Mouse (Mus musculus) neural tube, embryonic 14.5 days (tissue): ENCODE measurements around the gene Slc22a12. TPM values are rescaled to one million over a fixed set of nuclear protein-coding genes. Genes with fewer than 3 reads are reported as not detected.

Experiments
- ATAC-seq: fragments of 200-750 bp; cut with Nextera tagmentation; 2 replicates; pipeline ENCODE4 v1.8.0; 2017; ENCODE audit warnings: low read depth, mild to moderate bottlenecking, moderate TSS enrichment, moderate library complexity
- H3K27ac ChIP-seq: fragments of 300-500 bp; sonication (generic); 2 replicates; pipeline ENCODE4 v1.5.1; 2014; ENCODE audit warnings: low read depth, mild to moderate bottlenecking, control low read depth, low read length, moderate library complexity, mixed read lengths
- H3K27me3 ChIP-seq: fragments of 300-500 bp; sonication (generic); 2 replicates; pipeline ENCODE4 v1.6.1; 2014; ENCODE audit warnings: low read length; ENCODE audit not compliant: control insufficient read depth, insufficient read depth
- H3K36me3 ChIP-seq: fragments of 300-500 bp; sonication (generic); 2 replicates; pipeline ENCODE4 v1.6.1; 2014; ENCODE audit warnings: low read length, mixed read lengths; ENCODE audit not compliant: control insufficient read depth, insufficient read depth
- H3K4me1 ChIP-seq: fragments of 300-500 bp; sonication (generic); 2 replicates; pipeline ENCODE4 v1.6.1; 2014; ENCODE audit warnings: low read length; ENCODE audit not compliant: control insufficient read depth, insufficient read depth
- H3K4me2 ChIP-seq: fragments of 300-500 bp; sonication (generic); 2 replicates; pipeline ENCODE4 v1.6.1; 2014; ENCODE audit warnings: mild to moderate bottlenecking, low read depth, low read length, control low read depth
- H3K4me3 ChIP-seq: fragments of 300-500 bp; sonication (generic); 2 replicates; pipeline ENCODE4 v1.5.1; 2014; ENCODE audit warnings: low read depth, low read length, control low read depth, mixed read lengths
- H3K9ac ChIP-seq: fragments of 300-500 bp; sonication (generic); replicated peaks from 2 replicates; pipeline ENCODE4 v1.6.1; 2014; ENCODE audit warnings: low read depth, mild to moderate bottlenecking, control low read depth, low read length, mixed read lengths
- H3K9me3 ChIP-seq: fragments of 300-500 bp; sonication (generic); 2 replicates; pipeline ENCODE4 v1.6.1; 2016; ENCODE audit warnings: low read length; ENCODE audit not compliant: control insufficient read depth
- WGBS: fragments of 180-500 bp; shearing (Covaris S2); extraction: QIAGEN DNeasy Blood & Tissue Kit; methylation state at CpG from one replicate; pipeline ENCODE4 v1.1.7; 2014; 5-methylcytosine and 5-hydroxymethylcytosine counted together
- polyA plus RNA-seq: library from polyadenylated mRNA; unstranded; fragments of >200 nt; fragmentation: Nextera tagmentation; extraction: Ambion mirVana; gene quantifications from 2 replicates; pipeline ENCODE4 v1.2.1, GENCODE M21; 2014

Gene Slc22a12
- polyA plus RNA-seq, 1 experiment from 2014 or later: 0.11 TPM

DNA sequence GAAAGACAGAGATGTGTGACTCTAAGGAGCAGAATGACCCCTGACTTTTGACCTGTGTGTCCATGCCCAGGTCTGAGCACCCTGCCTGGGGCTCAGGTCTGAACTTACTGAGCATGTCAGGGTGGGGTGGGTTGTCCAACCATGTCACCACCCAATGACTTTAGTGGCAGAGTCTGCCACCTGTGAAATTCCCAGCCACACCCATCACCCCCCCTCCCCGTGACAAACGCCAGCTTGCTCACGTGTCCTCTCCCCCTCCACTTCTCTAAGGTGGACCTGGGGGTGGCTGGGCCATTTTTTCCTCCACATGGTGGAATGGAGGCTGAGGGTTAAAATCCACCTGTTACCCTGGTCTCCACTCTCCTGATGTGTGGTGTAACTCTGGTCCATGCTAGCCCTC is 6.6 kb downstream of the Slc22a12 start:
- peaks cover 19% of the 10 kb centered on the region for H3K4me1 ChIP-seq
- H3K4me3 ChIP-seq: no peak overlapping the region
- H3K9me3 ChIP-seq: no peaks in the 10 kb centered on the region
- H3K36me3 ChIP-seq: no peaks in the 10 kb centered on the region
- WGBS: 83% methylated on average over 3 of the region's 3 CpGs
- no peak overlapping the region for H3K27ac ChIP-seq
- H3K9ac ChIP-seq: no peak overlapping the region
- H3K27me3 ChIP-seq: no peaks in the 10 kb centered on the region
- no peak overlapping the region for H3K4me2 ChIP-seq
- ATAC-seq: no peak

DNA sequence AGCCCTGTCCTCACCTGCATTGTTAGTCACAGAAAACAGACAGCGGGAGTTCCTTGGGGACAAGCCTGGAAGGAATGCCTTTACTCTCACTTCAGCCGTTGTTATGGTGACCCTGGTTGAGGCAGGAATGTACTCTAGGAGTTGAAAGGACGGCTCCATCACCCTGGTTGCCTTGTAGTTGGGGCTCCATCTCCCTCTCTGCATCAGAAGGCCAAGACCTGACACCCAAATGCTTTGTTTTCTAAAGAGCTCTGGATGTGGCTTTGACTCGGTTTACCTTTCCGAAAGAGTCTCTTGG is 8.8 kb downstream of the Slc22a12 start:
- H3K27me3 ChIP-seq: no peaks in the 10 kb centered on the region
- no peaks in the 10 kb centered on the region for H3K36me3 ChIP-seq
- no peak overlapping the region for H3K9ac ChIP-seq
- no peak for ATAC-seq
- H3K4me1 ChIP-seq: peaks cover 24% of the 10 kb centered on the region
- WGBS: 41% methylated on average over 5 of the region's 5 CpGs
- no peak overlapping the region for H3K4me3 ChIP-seq
- no peak overlapping the region for H3K27ac ChIP-seq
- H3K9me3 ChIP-seq: no peaks in the 10 kb centered on the region
- no peak overlapping the region for H3K4me2 ChIP-seq

DNA sequence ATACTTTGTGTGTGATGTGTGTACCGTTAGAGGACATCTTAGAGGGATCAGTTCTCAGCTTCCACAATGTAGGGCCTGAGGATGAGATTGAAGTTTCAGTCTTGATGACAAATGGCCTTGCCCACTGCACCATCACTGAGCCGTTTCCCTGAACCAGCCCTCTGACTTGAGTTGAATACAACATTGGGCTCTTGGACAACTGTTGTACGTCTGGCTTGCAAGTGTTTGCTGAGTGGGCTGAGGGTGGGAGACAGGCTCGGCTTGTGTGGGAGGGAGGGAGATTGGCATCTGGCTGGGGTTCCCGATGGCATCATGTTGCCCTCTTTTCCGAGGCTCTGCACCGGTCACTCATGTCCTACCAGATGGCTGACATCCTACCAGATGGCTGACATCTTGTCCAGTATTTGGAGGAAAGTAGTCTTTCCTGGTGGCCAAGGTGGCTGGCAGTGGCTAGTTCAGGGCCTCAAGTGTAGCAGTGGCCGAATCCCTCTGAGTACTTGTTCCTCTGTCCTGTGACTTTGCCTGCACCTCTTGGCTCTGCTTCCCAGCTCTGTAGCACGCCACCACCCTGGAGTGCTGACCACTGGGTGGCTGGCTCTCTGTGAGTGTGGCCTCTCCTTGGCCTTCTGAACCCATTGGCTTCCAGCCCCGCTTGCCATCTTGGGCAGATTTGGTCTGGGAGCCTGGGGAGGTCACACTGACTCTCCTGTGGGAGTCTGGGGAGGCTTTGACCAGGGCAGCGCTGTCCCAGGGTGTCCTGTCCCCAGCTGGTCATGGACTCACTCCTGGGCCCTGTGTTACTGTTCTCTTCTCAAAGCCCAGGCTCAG is 9.3 kb downstream of the Slc22a12 start:
- H3K4me2 ChIP-seq: no peak overlapping the region; the same call in 1 of the 2 replicates

DNA sequence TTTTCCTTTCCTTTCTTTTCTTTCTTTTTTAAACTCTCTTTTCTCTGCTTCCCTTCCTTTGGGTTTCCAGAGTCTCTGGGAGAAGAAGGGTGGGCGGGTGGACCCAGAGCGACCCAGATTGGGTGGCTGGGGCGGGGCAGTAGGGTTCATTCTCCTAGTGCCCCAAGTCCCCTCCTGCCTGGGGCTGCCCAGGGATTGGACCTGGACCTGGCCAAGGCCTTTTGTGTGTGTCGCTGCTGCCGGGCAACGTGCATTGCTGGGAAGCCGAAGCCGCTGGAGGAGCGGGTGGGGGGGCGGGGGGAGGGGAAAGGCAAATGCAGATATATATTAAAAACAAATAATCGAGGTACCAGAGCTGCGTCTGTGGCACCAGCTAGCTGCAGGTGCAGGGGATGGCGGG is 10.2 kb downstream of the Slc22a12 start:
- Histone ChIP-seq H3K9me3 (no peaks in the 10 kb centered on the region), H3K4me2 (peak overlapping the region; percentile 70), H3K4me3 (peak overlapping the region; percentile 37; the same call in 1 of the 2 replicates), H3K4me1 (peaks cover 27% of the 10 kb centered on the region), H3K27me3 (no peaks in the 10 kb centered on the region), H3K27ac (peak overlapping the region; percentile 83; the same call in 1 of the 2 replicates), H3K36me3 (no peaks in the 10 kb centered on the region), H3K9ac (peak overlapping the region; percentile 77)
- WGBS: 2% methylated on average over 13 of the region's 13 CpGs
- ATAC-seq: no peak

More for the DNA sequence above, 9.3 kb downstream of the Slc22a12 start:
- ATAC-seq: no peak
- Histone ChIP-seq H3K9ac (no peak overlapping the region), H3K4me1 (peaks cover 27% of the 10 kb centered on the region), H3K27ac (peak overlapping the region; percentile 6; the same call in 1 of the 2 replicates), H3K36me3 (no peaks in the 10 kb centered on the region), H3K9me3 (no peaks in the 10 kb centered on the region), H3K4me3 (no peak overlapping the region), H3K27me3 (no peaks in the 10 kb centered on the region)
- 59% methylated on average over 11 of the region's 11 CpGs for WGBS

DNA sequence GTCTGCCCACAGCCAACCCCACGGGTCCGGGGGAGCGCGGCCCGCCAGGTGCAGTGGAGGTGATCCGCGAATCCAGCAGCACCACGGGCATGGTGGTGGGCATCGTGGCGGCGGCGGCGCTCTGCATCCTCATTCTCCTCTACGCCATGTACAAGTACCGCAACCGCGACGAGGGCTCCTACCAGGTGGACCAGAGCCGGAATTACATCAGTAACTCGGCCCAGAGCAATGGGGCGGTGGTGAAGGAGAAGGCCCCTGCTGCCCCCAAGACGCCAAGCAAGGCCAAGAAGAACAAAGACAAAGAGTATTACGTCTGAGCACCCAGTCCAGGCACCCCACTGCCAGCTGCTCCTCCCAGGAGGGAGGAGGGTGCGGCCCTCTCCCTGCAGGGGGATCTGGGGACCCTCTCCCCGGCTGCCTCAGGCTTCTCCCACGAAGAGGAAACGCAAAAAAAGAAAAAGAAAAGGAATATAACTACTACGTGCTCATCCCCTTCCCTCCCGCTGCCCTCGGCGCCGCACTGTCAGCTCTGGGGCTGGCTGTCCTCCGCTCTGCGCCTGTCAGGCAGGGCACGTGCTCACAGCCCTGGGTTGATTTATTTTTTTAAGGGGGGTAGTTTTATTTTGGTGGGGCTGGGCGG is 10.9 kb downstream of the Slc22a12 start:
- H3K4me1 ChIP-seq: peaks cover 27% of the 10 kb centered on the region

DNA sequence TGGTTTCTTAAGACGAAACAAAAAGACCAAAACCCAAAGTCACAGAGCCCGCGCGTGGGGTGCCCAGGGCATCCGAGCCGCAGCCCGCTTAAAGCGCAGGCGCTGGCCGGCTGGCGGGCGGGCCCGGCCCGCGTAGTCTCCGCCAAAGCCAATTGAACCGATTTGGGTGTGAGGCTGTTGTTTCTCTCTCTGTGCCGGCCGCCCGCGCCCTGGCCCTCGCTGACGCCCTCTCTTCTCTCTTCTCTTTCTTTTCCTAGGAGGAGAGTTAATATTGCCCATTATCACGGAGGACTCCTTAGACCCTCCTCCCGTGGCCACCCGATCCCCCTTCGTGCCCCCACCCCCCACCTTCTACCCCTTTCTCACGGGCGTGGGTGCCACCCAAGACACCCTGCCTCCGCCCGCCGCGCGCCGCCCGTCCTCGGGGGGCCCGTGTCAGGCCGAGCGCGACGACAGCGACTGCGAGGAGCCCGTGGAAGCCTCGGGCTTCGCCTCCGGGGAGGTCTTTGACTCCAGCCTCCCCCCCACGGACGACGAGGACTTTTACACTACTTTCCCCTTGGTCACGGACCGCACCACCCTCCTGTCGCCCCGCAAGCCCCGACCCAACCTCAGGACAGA is 11.7 kb downstream of the Slc22a12 start:
- H3K4me1 ChIP-seq: peaks cover 27% of the 10 kb centered on the region

More for the DNA sequence above, 10.9 kb downstream of the Slc22a12 start:
- peak overlapping the region; percentile 83 for H3K27ac ChIP-seq
- peak overlapping the region; percentile 77 for H3K9ac ChIP-seq
- peak overlapping the region; percentile 70 for H3K4me2 ChIP-seq
- no peaks in the 10 kb centered on the region for H3K9me3 ChIP-seq
- H3K27me3 ChIP-seq: no peaks in the 10 kb centered on the region
- no peaks in the 10 kb centered on the region for H3K36me3 ChIP-seq
- 1% methylated on average over 36 of the region's 36 CpGs for WGBS
- ATAC-seq: peak; percentile 47; the same call in 1 of the 2 replicates
- peak overlapping the region; percentile 37 for H3K4me3 ChIP-seq

DNA sequence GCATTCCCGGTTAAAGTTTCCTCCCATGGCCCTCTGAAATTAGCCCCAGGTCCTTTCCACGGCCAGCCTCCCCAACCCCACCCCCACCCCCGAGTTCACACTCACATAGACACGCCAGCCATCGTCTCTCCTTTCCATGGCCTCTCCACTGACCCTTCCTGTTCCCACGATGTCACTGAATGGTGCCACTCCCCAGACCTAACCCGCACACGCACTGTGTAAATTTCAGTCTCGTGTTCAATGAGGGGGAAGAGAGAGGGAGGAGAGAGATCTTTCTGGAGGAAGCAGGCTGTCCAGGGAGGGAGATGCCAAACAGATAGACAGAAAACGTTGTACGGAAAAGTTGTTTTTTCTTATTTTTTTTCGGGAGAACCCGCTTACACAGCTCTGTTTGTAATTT is 12.5 kb downstream of the Slc22a12 start:
- Histone ChIP-seq H3K9me3 (no peaks in the 10 kb centered on the region), H3K4me3 (0 out of 2 replicates have a peak overlapping the region, but pooled peaks have one; percentile 1), H3K27me3 (no peaks in the 10 kb centered on the region), H3K9ac (0 out of 2 replicates have a peak overlapping the region, but pooled peaks have one; percentile 26), H3K36me3 (peaks cover 3% of the 10 kb centered on the region), H3K4me2 (peak overlapping the region; percentile 70), H3K4me1 (peaks cover 27% of the 10 kb centered on the region), H3K27ac (no peak overlapping the region; the same call in 1 of the 2 replicates)
- no peak for ATAC-seq
- 15% methylated on average over 13 of the region's 13 CpGs for WGBS

More for the DNA sequence above, 11.7 kb downstream of the Slc22a12 start:
- H3K9me3 ChIP-seq: no peaks in the 10 kb centered on the region
- WGBS: under 1% methylated on average over 42 of the region's 56 CpGs
- no peaks in the 10 kb centered on the region for H3K27me3 ChIP-seq
- H3K36me3 ChIP-seq: peaks cover 1% of the 10 kb centered on the region; the same call in 1 of the 2 replicates
- H3K9ac ChIP-seq: peak overlapping the region; percentile 77
- H3K4me2 ChIP-seq: peak overlapping the region; percentile 70
- ATAC-seq: no peak
- peak overlapping the region; percentile 83 for H3K27ac ChIP-seq
- H3K4me3 ChIP-seq: peak overlapping the region; percentile 37

DNA sequence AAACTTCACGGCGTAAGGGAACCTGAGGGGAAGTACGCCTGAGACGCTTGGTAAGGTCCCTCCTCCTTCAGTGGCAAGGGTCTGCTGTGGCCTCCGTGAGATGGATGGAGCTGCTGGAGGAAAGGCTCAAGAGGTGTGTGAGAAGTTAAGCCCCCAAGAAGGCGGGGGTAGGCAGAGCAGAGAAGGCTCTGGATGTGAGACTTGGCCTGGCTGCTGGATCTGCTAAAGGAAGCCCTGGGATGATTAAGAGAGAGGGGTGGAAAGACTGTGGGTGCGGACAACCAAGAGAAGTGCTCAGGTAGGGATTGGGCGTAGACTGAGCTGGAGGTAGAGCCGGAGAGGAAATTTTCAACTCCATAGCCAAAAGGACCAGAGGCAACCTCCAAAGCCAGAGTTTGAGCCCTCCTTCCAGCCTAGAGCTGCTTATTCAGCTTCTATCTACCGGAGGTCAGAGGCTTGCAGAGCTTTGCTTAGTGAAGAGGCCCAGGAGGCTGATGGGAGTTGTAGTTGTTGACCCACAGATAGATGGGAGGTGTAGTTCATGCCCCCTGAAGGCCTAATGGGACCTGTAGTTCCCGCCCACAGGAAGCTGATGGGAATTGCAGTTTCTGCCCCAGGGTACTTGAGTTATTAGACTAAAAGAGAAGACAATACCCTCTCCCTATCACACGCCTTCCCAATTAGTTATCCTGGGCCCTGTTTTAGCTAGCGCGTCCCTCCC is 13.4 kb downstream of the Slc22a12 start:
- peak overlapping the region; percentile 70; the same call in 1 of the 2 replicates for H3K4me2 ChIP-seq
- peaks cover 27% of the 10 kb centered on the region for H3K4me1 ChIP-seq
- H3K27me3 ChIP-seq: no peaks in the 10 kb centered on the region
- H3K4me3 ChIP-seq: no peak overlapping the region
- peaks cover 10% of the 10 kb centered on the region for H3K36me3 ChIP-seq
- ATAC-seq: peak; percentile 33; the same call in 1 of the 2 replicates
- no peak overlapping the region for H3K9ac ChIP-seq
- H3K27ac ChIP-seq: no peak overlapping the region
- 55% methylated on average over 14 of the region's 14 CpGs for WGBS
- H3K9me3 ChIP-seq: no peaks in the 10 kb centered on the region
